Comparison of ENCODE assay signal across 8 mouse cellular contexts in genomic region chrX:73798502-73798901, GRCm38 (mm10). TPM values are rescaled to one million over a fixed set of nuclear protein-coding genes. Genes with fewer than 3 reads are reported as not detected.
A peak's percentile ranks its signal among the peaks of the same experiment; 100 is the strongest.
DNase-seq lines count a peak whose midpoint lies in the region; ATAC-seq lines count a peak whose summit lies in the region.

No protein-coding gene starts in this region.

- H3K9ac ChIP-seq in forebrain, embryonic 11.5 days (ENCODE audit: low read length) = no peak overlapping the region

- H3K27me3 ChIP-seq in forebrain, embryonic 11.5 days (ENCODE audit: control insufficient read depth, insufficient read depth, low read length) = no peaks in the 10 kb centered on the region

- peak; percentile 80 for DNase-seq in MN1 (ENCODE audit: low spot score)
- DNase-seq in c-Kit-positive CD71-positive TER-119-negative erythroid progenitor cells, embryonic 14.5 days (ENCODE audit: low read depth) = peak; percentile 36
- DNase-seq in forebrain, embryonic 11.5 days (ENCODE audit: low spot score) = peak; percentile 77
- peak; percentile 68 to 77 for DNase-seq in heart, postnatal 36 days
- peak; percentile 45 for DNase-seq in layer of hippocampus, adult 9-11 months
- peak; percentile 71 for DNase-seq in lung, postnatal 25 days (ENCODE audit: low spot score)
- DNase-seq in retina, embryonic 14.5 days (ENCODE audit: low spot score) = peak; percentile 77
- peak; percentile 62 for DNase-seq in urinary bladder, postnatal 25 days (ENCODE audit: low spot score)

- no peaks in the 10 kb centered on the region for H3K4me1 ChIP-seq in forebrain, embryonic 11.5 days (replicated peaks; ENCODE audit: control insufficient read depth, insufficient read depth, low read length)

- no peak overlapping the region for H3K4me3 ChIP-seq in forebrain, embryonic 11.5 days (ENCODE audit: low read depth, low read length)

- intact Hi-C loops in heart, postnatal 36 days (cut with DNase I) = loop anchor here (1.0 to 5.0 kb wide), 3 partner anchors 97 to 614 kb away; no protein-coding TSS in a partner anchor

- no peak overlapping the region for H3K27ac ChIP-seq in forebrain, embryonic 11.5 days (ENCODE audit: low read depth, low read length)

- no peak overlapping the region for H3K4me2 ChIP-seq in forebrain, embryonic 11.5 days (ENCODE audit: low read depth, low read length, severe bottlenecking)

- H3K9me3 ChIP-seq in forebrain, embryonic 11.5 days (ENCODE audit: control insufficient read depth, low read length) = no peaks in the 10 kb centered on the region

- WGBS in forebrain, embryonic 11.5 days = 56% methylated on average over 6 of the region's 9 CpGs

- no peaks in the 10 kb centered on the region for H3K36me3 ChIP-seq in forebrain, embryonic 11.5 days (ENCODE audit: control insufficient read depth, insufficient read depth, low read length)

- peak; percentile 65 for ATAC-seq in forebrain, embryonic 11.5 days (replicated peaks; ENCODE audit: low FRiP score)

RNA-seq across cellular contexts. Expression of gene Ssr4, which starts 11.7 kb away (rescaled TPM):
- polyA plus RNA-seq in forebrain, embryonic 11.5 days (2014; fragmentation: Nextera tagmentation; extraction: Ambion mirVana) = 109 and 120 TPM in 2 replicates
- total RNA-seq in heart, postnatal 36 days (2021) = 10 to 100 TPM; 79.0 to 89.6 TPM

RNA-seq across cellular contexts. Expression of gene Idh3g, which starts 11.8 kb away (rescaled TPM):
- polyA plus RNA-seq in forebrain, embryonic 11.5 days (2014; fragmentation: Nextera tagmentation; extraction: Ambion mirVana) = 170 and 190 TPM in 2 replicates
- total RNA-seq in heart, postnatal 36 days (2021) = 100 to 1,000 TPM; 621 to 648 TPM

RNA-seq across cellular contexts. Expression of gene Srpk3, which starts 24.3 kb away (rescaled TPM):
- 1.1 and 1.8 TPM in 2 replicates for polyA plus RNA-seq in forebrain, embryonic 11.5 days (2014; fragmentation: Nextera tagmentation; extraction: Ambion mirVana)
- total RNA-seq in heart, postnatal 36 days (2021) = 10 to 100 TPM; 31.0 to 33.7 TPM

RNA-seq across cellular contexts. Expression of gene Pdzd4, which starts 26.3 kb away (rescaled TPM):
- polyA plus RNA-seq in forebrain, embryonic 11.5 days (2014; fragmentation: Nextera tagmentation; extraction: Ambion mirVana) = 1.3 and 1.9 TPM in 2 replicates
- total RNA-seq in heart, postnatal 36 days (2021) = 1 to 10 TPM; 1.4 to 1.5 TPM

RNA-seq across cellular contexts. Expression of gene Plxnb3, which starts 41.6 kb away (rescaled TPM):
- 0.07 and 0.11 TPM in 2 replicates for polyA plus RNA-seq in forebrain, embryonic 11.5 days (2014; fragmentation: Nextera tagmentation; extraction: Ambion mirVana)
- 1 to 10 TPM; 1.6 to 2.1 TPM for total RNA-seq in heart, postnatal 36 days (2021)
